Mouse (Mus musculus): ENCODE data around the gene Ap1m1. TPM values are rescaled to one million over a fixed set of nuclear protein-coding genes. Genes with fewer than 3 reads are reported as not detected.

Ap1m1 gene
- polyA plus RNA-seq, 1 experiment from 2014 or later = 64.1 TPM

Other genes starting within 250 kb of the Ap1m1 start
- 1.6 and 1.9 TPM in 2 replicates for gene Cyp4f18, start 230.4 kb upstream of the Ap1m1 start, polyA plus RNA-seq (2015; fragmentation: Nextera tagmentation; extraction: Ambion mirVana)
- gene Olfr372, start 198.8 kb upstream of the Ap1m1 start, polyA plus RNA-seq (2015; fragmentation: Nextera tagmentation; extraction: Ambion mirVana) = not detected in 2 replicates
- 0.03 TPM in 2 replicates for gene Olfr373, start 156.8 kb upstream of the Ap1m1 start, polyA plus RNA-seq (2015; fragmentation: Nextera tagmentation; extraction: Ambion mirVana)
- gene Olfr374, start 133.0 kb upstream of the Ap1m1 start, polyA plus RNA-seq (2015; fragmentation: Nextera tagmentation; extraction: Ambion mirVana) = not detected in 2 replicates
- gene Tpm4, start 105.0 kb upstream of the Ap1m1 start, polyA plus RNA-seq (2015; fragmentation: Nextera tagmentation; extraction: Ambion mirVana) = 110 and 131 TPM in 2 replicates
- 75.4 and 97.2 TPM in 2 replicates for gene Rab8a, start 78.8 kb upstream of the Ap1m1 start, polyA plus RNA-seq (2015; fragmentation: Nextera tagmentation; extraction: Ambion mirVana)
- gene Hsh2d, start 50.4 kb upstream of the Ap1m1 start, polyA plus RNA-seq (2015; fragmentation: Nextera tagmentation; extraction: Ambion mirVana) = 0.16 and 0.29 TPM in 2 replicates
- gene Cib3, start 27.2 kb upstream of the Ap1m1 start, polyA plus RNA-seq (2015; fragmentation: Nextera tagmentation; extraction: Ambion mirVana) = not detected in 2 replicates
- not detected in 2 replicates for gene Gm11034, start 26.4 kb upstream of the Ap1m1 start, polyA plus RNA-seq (2015; fragmentation: Nextera tagmentation; extraction: Ambion mirVana)
- 38.8 and 43.4 TPM in 2 replicates for gene Fam32a, start 20.3 kb upstream of the Ap1m1 start, polyA plus RNA-seq (2015; fragmentation: Nextera tagmentation; extraction: Ambion mirVana)
- gene Gm10282, start 65.2 kb downstream of the Ap1m1 start, polyA plus RNA-seq (2015; fragmentation: Nextera tagmentation; extraction: Ambion mirVana) = 8.9 and 11.2 TPM in 2 replicates
- gene Klf2, start 79.0 kb downstream of the Ap1m1 start, polyA plus RNA-seq (2015; fragmentation: Nextera tagmentation; extraction: Ambion mirVana) = 2.1 and 2.9 TPM in 2 replicates
- gene Eps15l1, start 181.4 kb downstream of the Ap1m1 start, polyA plus RNA-seq (2015; fragmentation: Nextera tagmentation; extraction: Ambion mirVana) = 17.5 and 21.1 TPM in 2 replicates
- gene Calr3, start 203.9 kb downstream of the Ap1m1 start, polyA plus RNA-seq (2015; fragmentation: Nextera tagmentation; extraction: Ambion mirVana) = 0.59 and 0.93 TPM in 2 replicates
- gene 1700030K09Rik, start 203.9 kb downstream of the Ap1m1 start, polyA plus RNA-seq (2015; fragmentation: Nextera tagmentation; extraction: Ambion mirVana) = 4.2 and 5.0 TPM in 2 replicates
- 21.4 and 31.4 TPM in 2 replicates for gene Cherp, start 235.2 kb downstream of the Ap1m1 start, polyA plus RNA-seq (2015; fragmentation: Nextera tagmentation; extraction: Ambion mirVana)